Mouse (Mus musculus) frontal cortex, postnatal 10 days (tissue): Measurements from ENCODE around the gene Vpreb3.

Experiments
- DNase-seq, 2 experiments: peaks; one replicate each; pipeline ENCODE4 v3.0.0; 2022; ENCODE audit warnings: low spot score in 2 of 2, mixed read lengths in 1 of 2

The Vpreb3 gene

DNA sequence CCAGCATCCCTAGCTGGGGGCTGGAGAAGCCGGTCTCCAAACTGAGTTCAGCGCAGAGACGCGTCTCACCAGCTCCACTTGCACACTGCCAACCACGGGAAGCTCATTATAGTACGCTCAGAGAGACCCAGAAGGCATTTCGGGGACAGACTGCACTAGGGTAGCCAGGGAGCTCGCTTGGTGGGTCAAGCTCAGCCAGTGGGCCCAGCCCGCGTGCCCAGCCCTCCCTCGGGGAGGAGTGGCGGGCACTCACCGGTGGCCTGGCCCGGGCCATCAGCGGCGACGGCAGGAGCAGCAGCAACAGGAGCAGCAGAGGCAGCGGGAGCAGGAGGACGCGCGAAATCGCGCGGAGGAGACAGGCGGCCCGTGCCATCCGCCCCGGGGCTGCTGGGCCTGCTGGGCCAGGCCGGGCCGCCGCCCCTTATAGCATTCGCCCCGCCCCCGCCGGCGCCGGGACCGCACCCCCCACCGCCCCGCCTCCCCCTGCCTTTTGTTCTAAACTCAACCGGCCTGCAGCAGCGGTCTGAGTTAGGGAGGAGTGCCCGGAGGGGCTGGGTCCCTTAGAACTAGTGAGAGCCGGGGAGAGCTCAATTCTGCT, 10.7 kb upstream of the Vpreb3 start:
- DNase-seq: no peak

DNA sequence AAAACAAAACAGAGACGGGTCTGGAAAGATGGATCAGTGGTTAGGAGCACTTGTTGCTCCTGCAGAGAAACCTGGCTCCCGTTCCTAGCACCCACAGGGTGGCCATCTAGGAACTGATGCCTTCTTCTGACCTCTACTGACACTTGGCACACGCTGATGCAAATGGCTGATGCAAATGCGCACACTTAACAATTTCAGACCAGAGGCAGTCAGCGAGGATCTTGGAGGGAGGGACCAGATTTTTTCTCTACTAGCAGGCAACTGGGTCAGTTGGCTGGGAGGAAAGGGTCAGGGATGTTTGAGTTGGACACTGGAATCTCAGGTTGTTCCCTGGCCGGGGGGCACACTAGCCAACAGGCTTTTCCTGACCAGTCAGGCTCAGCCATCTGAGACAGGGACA, 10.0 kb upstream of the Vpreb3 start, which contains the start of gene Chchd10:
Gene Chchd10, plus strand, starts transcription at position 240 of the 400 bp plus-strand sequence.
- no peak for DNase-seq

DNA sequence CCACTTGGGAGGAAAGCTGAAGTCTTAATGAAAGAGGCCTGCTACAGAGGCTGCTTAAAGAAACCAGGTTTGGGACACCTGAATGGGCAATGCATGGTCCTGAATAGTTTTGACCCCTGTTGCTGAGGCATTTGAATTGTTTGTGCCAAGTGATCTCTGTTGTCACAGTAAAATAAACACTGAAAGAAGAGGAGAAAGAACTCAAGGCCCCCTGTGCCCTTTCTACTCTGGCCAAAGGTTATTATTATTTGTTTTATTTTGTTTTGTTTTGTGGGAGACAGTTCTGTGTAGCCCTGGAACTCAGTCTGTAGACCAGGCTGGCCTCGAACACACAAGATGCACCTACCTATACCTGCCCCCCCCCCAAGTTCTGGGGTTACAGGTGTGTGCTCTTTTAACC, 7.9 kb upstream of the Vpreb3 start:
- DNase-seq: no peak

DNA sequence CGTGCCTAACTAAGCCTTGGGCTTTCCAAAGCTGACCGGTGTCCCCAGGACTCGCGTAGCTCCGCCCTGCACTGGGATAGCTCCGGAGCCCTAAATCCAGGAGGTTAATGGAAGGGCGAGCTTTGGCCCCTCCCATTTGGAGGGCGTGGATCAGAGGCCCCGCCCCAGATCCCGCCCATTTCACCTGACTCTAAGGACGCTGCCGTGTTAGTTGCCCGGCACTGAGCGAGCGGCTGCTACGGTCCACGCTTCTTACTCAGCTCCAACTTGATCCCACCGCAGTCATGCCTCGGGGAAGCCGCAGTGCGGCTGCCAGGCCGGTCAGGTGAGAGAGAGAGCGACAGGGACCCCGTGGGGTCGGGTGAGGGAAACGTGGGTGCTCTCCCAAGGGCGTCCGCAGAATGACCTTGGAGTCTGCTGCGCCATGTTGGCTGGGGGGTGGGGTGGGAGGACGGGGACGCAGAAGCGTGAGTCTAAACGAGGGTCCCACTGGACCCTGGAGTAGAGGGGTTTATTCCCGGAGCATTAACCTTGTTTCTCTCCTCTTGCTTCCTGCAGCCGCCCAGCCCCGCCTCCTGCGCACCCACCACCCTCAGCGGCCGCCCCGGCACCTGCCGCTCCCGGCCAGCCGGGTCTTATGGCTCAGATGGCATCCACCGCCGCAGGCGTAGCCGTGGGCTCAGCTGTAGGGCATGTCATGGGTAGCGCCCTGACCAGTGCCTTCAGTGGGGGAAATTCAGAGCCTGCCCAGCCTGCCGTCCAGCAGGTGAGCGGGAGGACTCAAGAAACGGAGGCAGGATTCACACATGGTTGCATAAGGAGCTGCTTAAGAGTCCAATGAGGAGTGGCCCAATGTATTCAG, 6.9 kb upstream of the Vpreb3 start, which contains the start of gene Mmp11:
Gene Mmp11, minus strand, starts transcription at position 817 of the 862 bp plus-strand sequence.
- DNase-seq: peak in 1 of 2 experiments; percentile 62

DNA sequence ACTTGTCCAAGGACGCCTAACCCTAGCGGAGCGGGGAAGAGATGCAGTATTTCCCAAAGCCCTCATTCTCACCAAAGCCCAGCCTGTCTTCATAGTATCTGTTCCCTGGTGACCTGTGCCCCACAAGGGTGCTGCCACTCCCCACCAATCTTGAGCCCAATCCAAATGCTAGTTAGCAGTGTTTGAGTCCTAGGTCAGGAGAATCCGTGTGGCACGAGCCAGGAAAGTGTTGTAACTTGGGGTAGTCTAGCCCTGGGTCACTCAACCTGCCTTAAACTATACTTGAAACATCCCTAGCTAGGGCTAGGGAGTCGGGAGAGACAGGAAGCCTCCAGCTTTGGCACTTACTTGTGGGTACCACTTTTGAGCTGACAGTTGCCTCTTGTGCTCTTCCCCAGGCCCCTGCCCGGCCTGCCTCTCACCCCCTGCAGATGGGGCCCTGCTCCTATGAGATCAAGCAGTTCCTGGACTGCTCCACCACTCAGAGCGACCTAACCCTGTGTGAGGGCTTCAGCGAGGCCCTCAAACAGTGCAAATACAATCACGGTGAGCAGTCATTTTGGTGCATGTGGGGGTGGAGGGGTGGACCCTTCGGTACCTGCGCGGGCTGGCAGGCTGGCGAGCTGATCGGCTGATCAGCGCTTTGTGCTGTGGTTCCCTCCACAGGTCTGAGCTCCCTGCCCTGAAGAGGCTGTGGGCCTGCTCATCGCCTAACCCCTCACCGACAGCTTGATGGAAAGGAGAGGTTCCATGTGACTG, 5.8 kb upstream of the Vpreb3 start:
- DNase-seq: no peak

DNA sequence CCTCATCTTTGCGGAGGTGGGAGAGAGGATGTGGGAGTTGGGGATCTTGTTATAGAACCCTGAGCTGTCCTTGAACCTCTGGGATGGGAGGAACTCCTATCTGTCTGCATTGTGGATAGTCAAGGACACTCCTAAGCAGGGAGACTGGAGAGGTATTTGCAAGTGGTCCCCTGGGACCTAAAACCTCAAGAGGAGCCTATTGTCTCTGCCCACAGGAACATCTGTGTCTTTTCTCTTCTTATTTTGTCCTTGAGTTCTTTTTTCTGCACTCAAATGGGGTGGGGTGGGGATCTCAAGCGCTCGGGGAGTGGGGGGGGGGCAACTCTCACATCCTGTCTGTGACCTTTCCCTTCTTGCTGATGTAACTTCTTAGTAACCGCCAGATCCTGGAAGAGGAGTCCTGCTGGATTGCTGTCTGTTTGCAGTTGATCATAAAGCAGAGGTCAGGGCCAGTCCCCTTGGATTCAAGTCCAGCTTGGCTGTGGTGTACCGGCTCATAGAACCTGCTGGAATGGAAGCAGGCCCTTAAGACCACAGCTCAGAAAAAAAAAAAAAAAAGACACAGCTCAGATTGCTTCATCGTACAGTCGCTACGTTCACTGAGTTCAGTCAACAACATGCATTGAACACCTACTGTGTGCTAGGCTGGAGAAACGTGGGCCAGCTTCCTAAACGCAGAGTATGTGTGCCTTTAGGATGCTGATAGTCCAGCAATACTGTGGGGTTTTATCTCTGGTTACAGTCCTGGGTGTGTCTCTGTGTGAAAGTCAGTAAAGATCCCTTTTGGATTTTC, 4.8 kb upstream of the Vpreb3 start:
- no peak for DNase-seq

DNA sequence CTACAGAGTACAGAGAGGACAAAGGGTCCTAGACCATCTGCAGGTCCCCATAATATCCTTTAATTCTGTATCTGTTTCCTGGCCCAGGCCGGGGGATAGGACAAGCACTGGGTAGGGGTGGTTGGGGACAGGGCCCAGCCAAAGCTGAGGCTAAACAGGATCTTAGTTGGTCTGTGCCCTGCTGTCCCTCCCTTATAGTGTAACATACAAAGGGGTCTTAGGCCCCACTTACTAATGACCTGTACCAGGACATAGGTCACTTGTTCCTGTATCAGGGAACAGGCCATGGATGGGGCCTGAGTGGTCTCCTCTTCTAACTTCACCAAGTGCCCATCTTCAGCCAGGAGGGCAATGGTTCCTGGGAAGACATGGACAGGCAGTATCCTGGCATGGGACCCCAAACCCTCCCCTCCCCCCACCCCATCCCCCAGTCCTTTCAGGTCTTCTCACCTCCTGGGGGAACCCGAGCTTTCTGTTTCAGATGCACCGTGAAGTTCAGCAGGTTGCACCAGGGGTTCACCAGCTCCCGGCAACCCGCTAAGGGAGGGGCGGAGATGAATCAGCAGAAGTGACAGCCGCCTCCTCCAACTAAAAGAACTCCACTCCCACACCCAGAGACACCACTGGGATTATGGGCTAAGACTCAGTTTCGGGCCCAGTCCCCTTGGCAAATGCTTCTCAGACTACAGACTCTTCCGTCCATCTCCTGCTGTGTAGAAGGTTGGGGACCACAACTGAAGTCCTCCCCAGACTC, 3.2 kb upstream of the Vpreb3 start:
- no peak for DNase-seq

DNA sequence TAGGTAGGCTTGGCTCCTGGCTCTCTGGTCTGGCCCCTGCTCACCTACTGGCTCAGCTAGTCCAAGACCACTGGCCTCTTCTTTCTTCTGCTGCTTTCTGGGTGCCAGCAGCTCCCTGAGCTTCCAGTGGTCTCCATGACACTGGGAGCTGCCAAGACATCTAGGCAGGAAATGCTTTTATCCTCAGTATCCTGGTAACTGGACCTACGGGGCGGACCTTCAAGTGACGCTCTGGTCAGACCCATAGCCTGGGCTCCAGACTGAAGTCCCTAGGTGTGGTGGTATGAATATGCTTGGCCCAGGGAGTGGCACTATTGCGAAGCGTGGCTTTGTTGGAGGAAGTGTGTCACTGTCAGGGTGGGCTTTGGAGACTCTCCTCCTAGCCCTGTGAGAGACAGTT, 2.3 kb upstream of the Vpreb3 start, which contains the start of gene Gm867:
Gene Gm867, minus strand, starts transcription at position 153 of the 400 bp plus-strand sequence.
- DNase-seq: no peak

DNA sequence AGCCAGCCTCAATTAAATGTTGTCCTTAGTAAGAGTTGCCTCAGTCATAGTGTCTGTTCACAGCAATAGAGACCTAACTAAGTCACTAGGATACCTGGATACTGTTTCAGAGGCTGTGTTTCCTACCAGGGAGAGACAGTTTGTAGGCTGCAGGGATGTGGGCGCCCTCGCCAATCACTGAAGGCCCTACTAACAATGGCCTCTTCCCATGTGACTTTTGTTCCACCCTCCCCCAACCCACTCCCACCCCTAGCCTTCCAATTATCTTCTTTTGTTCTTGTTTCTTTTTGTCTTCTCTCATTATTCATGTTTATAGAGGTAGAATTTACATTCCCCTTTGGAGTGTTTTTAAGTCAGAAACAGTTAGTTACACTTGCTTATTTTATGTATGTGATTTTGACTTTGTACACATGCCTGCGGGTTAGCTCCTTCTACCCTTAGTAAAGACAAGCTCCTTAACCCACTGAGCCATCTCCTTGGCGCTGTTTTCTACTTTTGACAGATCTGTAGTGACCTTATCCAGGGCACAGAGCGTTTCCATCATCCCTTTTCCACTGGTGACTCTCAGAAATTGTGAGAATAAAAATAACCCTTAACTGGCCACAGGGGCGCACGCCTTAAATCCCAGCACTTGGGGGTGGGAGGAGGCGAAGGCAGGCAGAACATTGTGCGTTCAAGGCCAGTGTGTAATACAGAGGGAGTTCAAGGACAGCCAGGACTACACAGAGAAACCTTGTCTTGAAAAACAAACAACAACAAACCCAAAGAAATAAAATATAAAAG, 1.6 kb upstream of the Vpreb3 start:
- no peak for DNase-seq

DNA sequence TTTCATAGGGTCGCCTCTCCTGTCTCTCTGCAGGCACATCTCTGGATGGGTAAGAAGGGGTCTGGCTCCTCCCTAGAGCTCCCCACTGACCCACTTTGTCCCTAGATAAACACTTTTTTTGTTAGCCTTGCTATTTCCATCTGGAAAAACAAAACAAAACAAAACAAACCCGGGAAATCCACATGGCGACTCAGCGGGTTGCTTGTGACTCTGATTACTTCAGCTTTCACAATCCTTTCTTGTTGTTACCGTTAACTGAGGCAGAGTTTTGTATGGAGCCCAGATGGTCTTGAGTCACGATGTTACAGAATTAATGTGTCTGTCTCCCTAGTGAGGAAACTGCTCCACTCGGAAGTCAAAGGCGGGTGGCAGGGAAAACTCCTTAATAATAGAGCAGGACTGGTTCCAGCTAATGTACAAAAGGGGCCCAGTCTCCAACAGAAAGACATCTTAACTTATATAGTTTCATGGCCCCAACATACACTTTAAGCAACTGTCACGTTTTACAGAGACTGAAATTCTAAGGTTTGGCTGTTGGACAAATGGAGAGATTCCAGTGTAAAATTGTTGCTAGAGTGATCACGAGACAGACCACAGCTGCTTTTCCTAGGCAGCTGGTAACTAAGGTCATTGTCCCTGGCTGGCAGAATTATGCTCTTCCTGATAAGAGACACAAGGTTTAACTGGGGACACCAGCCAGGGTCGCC, 1.4 kb downstream of the Vpreb3 start:
- no peak for DNase-seq

DNA sequence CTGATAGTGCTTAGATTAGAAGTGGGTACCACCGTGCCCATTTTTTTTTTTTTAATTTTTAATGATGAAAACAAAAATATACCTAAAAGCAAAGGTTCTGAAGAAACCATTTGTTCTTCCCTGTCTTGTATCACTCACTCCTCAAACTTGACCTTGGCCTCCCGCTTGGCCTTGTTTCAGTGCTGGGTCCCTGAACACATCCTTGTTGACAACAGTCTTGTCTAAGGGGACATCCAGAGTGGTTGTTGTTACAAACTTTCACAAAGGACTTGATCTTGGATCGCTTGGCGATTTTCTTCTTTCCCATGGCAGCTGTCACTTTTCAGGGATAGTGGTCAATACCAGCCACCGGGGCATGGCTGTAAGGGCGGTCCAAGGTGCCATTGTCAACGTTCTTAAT, 2.4 kb downstream of the Vpreb3 start:
- DNase-seq: no peak

DNA sequence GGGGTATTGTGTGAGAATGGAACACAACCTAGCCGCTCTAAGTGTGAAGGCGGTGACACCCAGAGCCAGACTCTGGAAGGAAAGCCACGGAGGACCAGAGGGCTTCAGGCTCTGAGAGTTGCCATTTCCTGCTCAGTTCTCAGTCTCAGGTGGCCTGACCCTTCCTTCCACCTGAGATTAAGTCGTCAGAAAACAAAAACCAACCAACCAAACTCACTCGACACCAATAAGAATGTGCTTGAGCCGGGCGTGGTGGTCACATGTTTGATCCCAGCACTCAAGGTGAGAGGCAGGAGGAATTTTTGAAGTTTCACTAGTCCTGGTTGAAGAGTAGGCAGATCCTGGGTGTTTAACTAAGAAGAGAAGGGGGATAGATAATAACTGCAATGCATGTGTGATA, 3.0 kb downstream of the Vpreb3 start:
- no peak for DNase-seq

DNA sequence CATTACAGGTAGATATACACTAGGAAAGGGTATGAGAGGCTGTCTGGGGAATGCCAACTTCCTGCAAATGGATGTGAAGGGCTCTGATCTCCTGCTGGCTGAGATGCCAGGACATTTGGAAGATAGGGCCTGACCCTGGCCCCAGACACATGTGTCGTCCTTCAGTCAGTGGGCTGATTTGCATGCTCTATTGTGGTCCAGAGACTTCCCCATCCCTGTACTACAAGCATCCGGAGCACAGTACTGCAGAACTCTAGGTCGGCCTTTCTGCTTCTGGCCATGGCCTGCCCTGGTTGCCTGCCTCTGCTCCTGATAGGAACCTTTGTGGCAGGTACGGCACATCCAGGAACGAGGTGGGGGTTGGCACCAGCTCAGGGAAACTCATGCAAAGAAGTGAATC, 5.2 kb downstream of the Vpreb3 start:
- no peak for DNase-seq

DNA sequence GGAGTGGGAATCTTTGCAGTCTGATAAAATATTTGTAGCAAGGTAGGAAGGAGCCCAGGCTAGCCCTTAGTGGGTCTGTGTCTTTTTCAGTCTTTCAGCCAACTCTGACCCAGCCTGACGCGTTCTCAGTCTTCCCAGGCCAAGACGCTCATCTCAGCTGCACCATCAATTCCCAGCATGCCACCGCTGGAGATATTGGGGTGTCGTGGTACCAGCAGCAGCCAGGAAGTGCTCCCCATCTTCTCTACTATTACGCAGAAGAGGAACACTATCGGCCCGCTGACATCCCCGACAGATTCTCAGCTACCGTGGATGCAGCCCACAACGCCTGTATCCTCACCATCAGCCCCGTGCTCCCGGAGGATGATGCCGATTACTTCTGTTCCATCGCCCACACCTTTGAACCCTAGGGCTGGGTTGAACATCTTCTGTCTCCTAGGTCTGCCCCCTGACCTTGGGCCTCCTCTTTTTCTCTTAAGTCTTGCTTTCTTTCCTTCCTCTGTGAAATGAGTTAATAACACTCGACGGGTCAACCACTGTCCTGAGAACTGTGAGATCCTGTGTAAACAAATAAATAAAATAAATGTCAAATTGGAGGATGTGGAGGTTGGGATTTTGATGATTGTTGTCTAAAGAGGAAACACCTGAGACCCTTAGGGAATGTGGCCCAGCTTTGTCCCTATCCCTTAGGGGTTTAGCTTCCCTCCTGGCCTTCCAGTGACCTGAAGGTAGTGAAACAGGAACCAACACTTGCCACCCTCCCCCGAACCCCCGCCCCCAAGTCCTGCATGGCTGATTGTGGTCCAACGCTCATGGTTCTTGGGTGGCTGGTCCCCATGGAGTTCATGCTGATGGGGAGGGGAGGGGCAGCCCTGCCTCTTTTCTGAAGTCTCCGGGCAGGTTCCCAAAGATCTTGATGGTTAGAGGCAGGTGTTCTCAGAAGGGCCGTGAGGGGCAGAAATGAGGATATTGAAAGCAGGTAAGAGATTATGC, 6.5 kb downstream of the Vpreb3 start:
- no peak for DNase-seq

DNA sequence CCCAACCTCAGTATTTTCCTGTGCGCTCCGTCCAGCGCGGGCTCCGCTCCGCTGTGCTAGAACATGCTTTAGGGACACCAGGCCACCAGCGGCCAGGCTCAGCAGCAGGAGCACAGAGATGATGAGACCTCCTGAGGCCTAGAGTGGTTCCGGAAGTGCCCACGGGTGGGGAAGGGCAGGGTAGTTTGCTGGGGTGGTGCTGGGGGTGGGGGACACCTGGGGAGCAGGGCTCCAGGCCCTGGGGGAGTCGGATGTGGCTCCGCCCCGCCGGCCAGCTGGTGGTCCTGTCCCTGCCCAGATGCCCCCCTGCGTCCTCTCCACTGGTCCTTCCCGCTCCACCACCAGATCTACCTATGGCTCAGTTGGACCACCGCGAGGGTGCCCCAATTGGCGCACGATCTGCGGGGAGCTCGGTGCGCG, 7.9 kb downstream of the Vpreb3 start:
- peak in 1 of 2 experiments; percentile 12 for DNase-seq

DNA sequence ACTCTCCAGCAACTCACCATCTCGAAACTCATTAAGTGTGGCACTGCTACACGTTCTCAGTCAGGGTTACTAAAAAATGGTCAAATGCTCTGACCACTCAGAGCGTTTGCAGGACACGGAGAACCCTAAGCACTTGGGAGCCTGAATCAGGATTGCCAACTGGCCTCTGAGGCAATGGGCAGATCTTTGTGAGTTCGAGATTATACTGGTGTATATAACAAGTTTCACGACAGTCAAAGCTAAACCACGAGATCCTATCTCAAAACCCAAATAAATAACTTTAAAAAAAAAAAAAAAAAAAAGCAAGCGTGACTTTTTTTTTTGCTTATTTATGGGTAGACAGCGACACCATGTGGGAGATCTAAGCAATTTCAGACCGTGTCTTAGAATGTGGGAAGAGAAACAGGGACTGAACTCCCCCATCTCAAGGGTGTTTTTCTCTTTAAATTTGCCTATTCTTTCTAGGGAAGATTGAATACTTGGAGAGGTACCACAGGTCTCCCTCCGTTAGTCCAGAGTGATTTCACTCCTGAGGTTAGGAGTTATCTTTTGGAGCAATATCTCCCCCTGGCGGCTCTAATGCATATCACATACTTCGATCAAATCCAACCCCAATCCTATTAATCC, 8.7 kb downstream of the Vpreb3 start:
- DNase-seq: peak in 1 of 2 experiments; percentile 17

DNA sequence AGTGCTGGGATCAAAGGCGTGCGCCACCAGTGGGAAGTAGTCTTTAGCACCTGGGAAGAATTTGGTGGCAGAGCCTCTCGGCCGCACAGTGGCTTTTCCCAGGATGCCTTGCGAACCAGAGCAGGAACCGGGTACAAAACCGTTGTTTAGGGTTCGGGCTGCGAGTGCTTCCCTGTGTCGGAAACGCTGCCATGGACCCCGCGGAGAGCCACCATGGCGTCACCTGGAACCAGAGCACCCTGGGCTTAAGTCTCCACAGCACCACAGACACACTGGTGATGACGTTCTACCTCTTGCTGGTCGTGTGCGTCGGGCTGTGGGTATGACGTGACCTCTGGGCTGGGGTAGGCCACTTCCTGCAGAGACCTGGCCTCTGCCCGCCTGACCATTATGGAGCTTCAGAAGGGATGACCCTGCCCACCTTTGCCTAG, 11.5 kb downstream of the Vpreb3 start, which contains the start of gene Gm5134:
Gene Gm5134, plus strand, starts transcription at position 134 of the 431 bp plus-strand sequence.
- no peak for DNase-seq
